Mouse (Mus musculus) urinary bladder, postnatal 0 days (tissue): ENCODE measurements around the gene Lyg1. TPM values are rescaled to one million over a fixed set of nuclear protein-coding genes. Genes with fewer than 3 reads are reported as not detected.

Source experiments
- polyA plus RNA-seq: library from polyadenylated mRNA; unstranded; fragments of >200 nt; fragmentation: Nextera tagmentation; extraction: Ambion mirVana; gene quantifications from 2 replicates; pipeline ENCODE4 v1.2.1, GENCODE M21; 2015

The Lyg1 gene
- not detected in 2 replicates for polyA plus RNA-seq

GRCm38 (mm10) chr1:37957659-37958058 lies at the start of gene Lyg1:
Lyg1 (minus strand) TSS chr1:37957759.

GRCm38 (mm10) chr1:37997867-37998266 lies 40.3 kb upstream of the Lyg1 start, which contains the start of the genes Txndc9 and Eif5b:
Txndc9 (minus strand) TSS chr1:37997893.
Eif5b (plus strand) TSS chr1:37998010.

GRCm38 (mm10) chr1:37916393-37916792 lies 41.2 kb downstream of the Lyg1 start, which contains the start of gene Lyg2:
Lyg2 (minus strand) TSS chr1:37916493.

Other genes starting within 250 kb of the Lyg1 start
- gene 2010300C02Rik, start 237.7 kb downstream of the Lyg1 start, polyA plus RNA-seq: 6.0 and 8.5 TPM in 2 replicates
- 3.2 and 3.8 TPM in 2 replicates for gene Tsga10, start 91.3 kb downstream of the Lyg1 start, polyA plus RNA-seq
- 5.3 and 7.3 TPM in 2 replicates for gene Lipt1, start 86.0 kb downstream of the Lyg1 start, polyA plus RNA-seq
- 16.0 and 16.4 TPM in 2 replicates for gene Mitd1, start 67.3 kb downstream of the Lyg1 start, polyA plus RNA-seq
- gene Mrpl30, start 67.3 kb downstream of the Lyg1 start, polyA plus RNA-seq: 217 and 224 TPM in 2 replicates
- not detected in 2 replicates for gene Lyg2, start 41.3 kb downstream of the Lyg1 start, polyA plus RNA-seq
- gene Txndc9, start 40.1 kb upstream of the Lyg1 start, polyA plus RNA-seq: 95.1 and 107 TPM in 2 replicates
- 15.5 and 18.8 TPM in 2 replicates for gene Eif5b, start 40.3 kb upstream of the Lyg1 start, polyA plus RNA-seq
- gene Rev1, start 172.0 kb upstream of the Lyg1 start, polyA plus RNA-seq: 10.5 and 11.8 TPM in 2 replicates